Mouse (Mus musculus) intestine, embryonic 14.5 days (tissue): Measurements from ENCODE around the gene Mdh1b. TPM values are rescaled to one million over a fixed set of nuclear protein-coding genes. Genes with fewer than 3 reads are reported as not detected.

ENCODE experiments used
- ATAC-seq: fragments of 200-750 bp; cut with Nextera tagmentation; replicated peaks from 2 replicates; pipeline ENCODE4 v1.8.0; 2017; ENCODE audit warnings: low read depth, moderate number of reproducible peaks, moderate TSS enrichment, moderate library complexity; ENCODE audit not compliant: low FRiP score, low TSS enrichment
- DNase-seq: peaks from one replicate; pipeline ENCODE4 v3.0.0-alpha.2; 2018; ENCODE audit warnings: low spot score
- H3K27ac ChIP-seq: fragments of 300-500 bp; sonication (generic); 2 replicates; pipeline ENCODE4 v1.5.1; 2014; ENCODE audit warnings: low read depth, mild to moderate bottlenecking, control low read depth
- H3K27me3 ChIP-seq: fragments of 300-500 bp; sonication (generic); replicated peaks from 2 replicates; pipeline ENCODE4 v1.6.1; 2014; ENCODE audit warnings: low read length, control low read depth; ENCODE audit not compliant: control insufficient read depth, insufficient read depth
- H3K36me3 ChIP-seq: fragments of 300-500 bp; sonication (generic); 2 replicates; pipeline ENCODE4 v1.6.1; 2014; ENCODE audit warnings: low read length, control low read depth; ENCODE audit not compliant: control insufficient read depth, insufficient read depth
- H3K4me1 ChIP-seq: fragments of 300-500 bp; sonication (generic); replicated peaks from 2 replicates; pipeline ENCODE4 v1.6.1; 2014; ENCODE audit warnings: low read length, control low read depth, mixed read lengths; ENCODE audit not compliant: control insufficient read depth, insufficient read depth
- H3K4me2 ChIP-seq: fragments of 300-500 bp; sonication (generic); 2 replicates; pipeline ENCODE4 v1.6.1; 2014; ENCODE audit warnings: low read length
- H3K4me3 ChIP-seq: fragments of 300-500 bp; sonication (generic); 2 replicates; pipeline ENCODE4 v1.5.1; 2014; ENCODE audit warnings: low read depth, low read length, control low read depth, mixed read lengths
- H3K9ac ChIP-seq: fragments of 300-500 bp; sonication (generic); 2 replicates; pipeline ENCODE4 v1.6.1; 2014; ENCODE audit warnings: mild to moderate bottlenecking, low read length
- H3K9me3 ChIP-seq: fragments of 300-500 bp; sonication (generic); 2 replicates; pipeline ENCODE4 v1.6.1; 2016; ENCODE audit warnings: low read length, control low read depth; ENCODE audit not compliant: control insufficient read depth
- WGBS: fragments of 180-500 bp; shearing (Covaris S2); extraction: QIAGEN DNeasy Blood & Tissue Kit; methylation state at CpG from one replicate; pipeline ENCODE4 v1.1.7; 2014; 5-methylcytosine and 5-hydroxymethylcytosine counted together
- polyA plus RNA-seq: library from polyadenylated mRNA; unstranded; fragments of >200 nt; fragmentation: Nextera tagmentation; extraction: Ambion mirVana; gene quantifications from 2 replicates; pipeline ENCODE4 v1.2.1, GENCODE M21; 2014

Gene Mdh1b
- polyA plus RNA-seq, 1 experiment from 2014 or later: not detected

DNA sequence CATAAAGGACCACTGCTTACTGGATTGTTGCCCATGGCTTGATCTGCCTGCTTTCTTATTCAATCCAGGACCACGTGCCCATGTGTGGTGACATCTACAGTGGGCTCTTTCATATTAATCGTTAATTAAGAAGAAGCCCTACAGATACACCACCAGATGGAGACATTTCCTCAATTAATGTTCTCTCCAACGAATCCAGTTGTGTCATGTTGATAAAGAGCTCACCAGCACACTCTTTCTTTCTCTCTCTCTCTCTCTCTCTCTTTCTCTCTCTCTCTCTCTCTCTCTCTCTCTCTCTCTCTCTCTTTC, 61.3 kb downstream of the Mdh1b start:
- no peaks in the 10 kb centered on the region for H3K9me3 ChIP-seq
- DNase-seq: no peak
- H3K4me1 ChIP-seq: no peaks in the 10 kb centered on the region
- no peak overlapping the region for H3K27ac ChIP-seq
- no peak for ATAC-seq
- H3K27me3 ChIP-seq: 0 out of 2 replicates have a peak, but pooled peaks cover 8% of the 10 kb centered on the region
- no peak overlapping the region for H3K4me3 ChIP-seq
- no peak overlapping the region for H3K4me2 ChIP-seq
- no peaks in the 10 kb centered on the region for H3K36me3 ChIP-seq
- H3K9ac ChIP-seq: no peak overlapping the region
- 9% methylated on average over 3 of the region's 3 CpGs for WGBS

DNA sequence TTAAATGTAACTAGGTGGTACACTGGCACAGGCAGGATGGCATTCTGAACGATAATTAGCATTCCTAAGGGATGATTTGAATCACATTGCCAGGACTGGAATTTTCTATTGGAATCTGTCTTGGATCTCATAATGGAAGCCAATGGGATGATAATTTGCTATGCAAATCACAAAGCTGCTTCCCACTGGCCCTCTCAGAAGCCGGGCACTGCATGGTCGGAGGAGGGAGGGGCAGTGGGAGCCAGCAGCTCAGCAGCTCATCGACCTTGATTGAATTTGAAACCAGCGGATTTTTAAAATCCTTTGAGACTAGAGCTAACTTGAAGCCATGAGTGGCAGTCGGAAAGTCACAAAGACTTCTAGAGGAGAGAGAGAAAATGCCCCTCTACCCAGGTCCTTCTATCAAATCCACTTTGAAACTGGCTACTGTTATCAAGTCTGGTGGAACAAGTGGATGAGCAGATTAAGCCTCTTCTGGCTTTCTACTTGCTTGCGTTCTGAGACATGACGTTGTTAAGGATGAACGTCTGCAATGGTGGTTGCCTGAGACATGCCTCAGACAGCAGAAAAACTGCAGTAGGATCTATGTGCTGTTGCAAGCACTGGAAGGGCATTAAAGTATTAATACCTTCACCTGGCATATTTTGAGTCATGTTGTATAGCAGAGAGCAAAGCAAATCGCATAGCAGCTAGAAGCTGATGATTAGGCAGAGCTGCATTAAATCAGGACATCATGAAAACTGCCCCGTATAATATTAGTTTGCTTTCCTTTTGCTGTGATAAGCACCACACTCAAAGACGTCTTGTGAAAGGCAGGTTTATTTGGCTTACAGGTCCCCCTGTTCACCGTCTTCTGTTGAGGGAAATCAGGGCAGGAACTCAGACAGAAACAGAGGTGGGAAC, 61.9 kb downstream of the Mdh1b start:
- Histone ChIP-seq H3K4me1 (no peaks in the 10 kb centered on the region), H3K27me3 (0 out of 2 replicates have a peak, but pooled peaks cover 8% of the 10 kb centered on the region), H3K9ac (no peak overlapping the region), H3K36me3 (no peaks in the 10 kb centered on the region), H3K27ac (no peak overlapping the region), H3K4me3 (no peak overlapping the region), H3K9me3 (no peaks in the 10 kb centered on the region), H3K4me2 (no peak overlapping the region)
- no peak for DNase-seq
- no peak for ATAC-seq
- WGBS: 25% methylated on average over 13 of the region's 13 CpGs

- DNase-seq (no peak), ATAC-seq (no peak)
- 47% methylated on average over 9 of the region's 9 CpGs for WGBS
- Histone ChIP-seq H3K4me2 (no peak overlapping the region), H3K27ac (no peak overlapping the region), H3K4me1 (no peaks in the 10 kb centered on the region), H3K9ac (no peak overlapping the region), H3K36me3 (no peaks in the 10 kb centered on the region), H3K27me3 (0 out of 2 replicates have a peak, but pooled peaks cover 8% of the 10 kb centered on the region), H3K4me3 (no peak overlapping the region), H3K9me3 (no peaks in the 10 kb centered on the region)
These were observed 62.7 kb downstream of the Mdh1b start for GRCm38 (mm10) chr1:63667201-63667948.

DNA sequence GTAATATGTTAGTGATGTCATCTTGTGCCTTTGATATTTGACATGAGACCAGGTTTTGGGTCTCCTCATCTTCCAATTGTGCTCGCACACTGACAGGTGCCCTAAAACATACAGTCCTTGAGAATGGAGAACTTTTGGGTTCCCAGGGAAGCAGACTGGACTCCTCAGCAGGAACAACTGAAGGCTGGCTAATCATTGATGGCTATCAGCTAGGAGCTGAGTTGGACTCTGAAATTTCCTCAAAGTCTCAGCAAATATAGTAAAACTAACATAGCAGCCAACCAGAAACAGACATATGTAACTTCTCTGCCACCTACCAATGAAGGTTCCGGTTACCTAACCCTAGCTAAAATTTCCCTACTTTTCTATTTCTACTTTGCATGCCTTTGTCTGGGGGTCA, 64.0 kb downstream of the Mdh1b start:
- H3K4me1 ChIP-seq: no peaks in the 10 kb centered on the region
- no peak overlapping the region for H3K4me3 ChIP-seq
- H3K9me3 ChIP-seq: no peaks in the 10 kb centered on the region
- H3K36me3 ChIP-seq: no peaks in the 10 kb centered on the region
- H3K9ac ChIP-seq: no peak overlapping the region
- no peak overlapping the region for H3K4me2 ChIP-seq
- WGBS: 84% methylated on average over 2 of the region's 2 CpGs
- no peak for ATAC-seq
- 0 out of 2 replicates have a peak, but pooled peaks cover 8% of the 10 kb centered on the region for H3K27me3 ChIP-seq
- no peak for DNase-seq
- H3K27ac ChIP-seq: no peak overlapping the region

GRCm38 (mm10) chr1:63659591-63659990, 70.5 kb downstream of the Mdh1b start:
- no peak overlapping the region for H3K27ac ChIP-seq
- no peaks in the 10 kb centered on the region for H3K27me3 ChIP-seq
- H3K36me3 ChIP-seq: no peaks in the 10 kb centered on the region
- no peak overlapping the region for H3K4me3 ChIP-seq
- WGBS: 1% methylated on average over 7 of the region's 7 CpGs
- H3K4me2 ChIP-seq: no peak overlapping the region
- no peak overlapping the region for H3K9ac ChIP-seq
- H3K4me1 ChIP-seq: no peaks in the 10 kb centered on the region
- ATAC-seq: no peak
- H3K9me3 ChIP-seq: no peaks in the 10 kb centered on the region
- DNase-seq: peak; percentile 68

DNA sequence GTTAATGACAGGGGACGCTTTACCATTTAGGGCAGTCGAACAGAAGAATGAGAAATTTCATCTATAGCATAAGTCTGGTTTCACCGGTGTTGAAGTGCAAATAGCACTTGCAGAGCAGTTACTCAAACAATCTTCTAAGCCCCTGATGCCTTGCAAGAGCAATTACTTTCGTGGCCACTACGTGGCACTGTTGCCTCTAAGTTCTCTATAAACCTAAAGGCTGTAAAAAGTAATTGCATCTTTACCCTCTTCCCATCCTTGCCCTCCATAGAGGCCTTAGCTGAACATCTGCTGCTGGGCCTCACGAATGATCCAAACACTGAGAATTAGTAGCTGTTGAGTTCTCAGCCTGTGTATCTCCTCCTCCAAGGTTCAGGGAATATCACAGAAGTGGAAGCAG, 72.1 kb downstream of the Mdh1b start:
- Histone ChIP-seq H3K9ac (no peak overlapping the region), H3K4me1 (no peaks in the 10 kb centered on the region), H3K36me3 (no peaks in the 10 kb centered on the region), H3K27me3 (no peaks in the 10 kb centered on the region), H3K27ac (no peak overlapping the region), H3K4me2 (no peak overlapping the region), H3K4me3 (no peak overlapping the region), H3K9me3 (no peaks in the 10 kb centered on the region)
- ATAC-seq (no peak), DNase-seq (peak; percentile 79)
- 13% methylated on average over 6 of the region's 6 CpGs for WGBS

Other genes with a start within 250 kb of the Mdh1b start
- not detected in 2 replicates for gene Gm39653, start 114.3 kb downstream of the Mdh1b start, polyA plus RNA-seq
- not detected in 2 replicates for gene Dytn, start 43.4 kb downstream of the Mdh1b start, polyA plus RNA-seq
- gene Fastkd2, start 296 bp upstream of the Mdh1b start, polyA plus RNA-seq: 78.5 and 80.7 TPM in 2 replicates
- 0.36 TPM in 1 of 2 replicates, not detected in the other for gene 4933402D24Rik, start 38.9 kb upstream of the Mdh1b start, polyA plus RNA-seq